Mouse (Mus musculus) kidney, adult 2 months (tissue): ENCODE results near the gene Uvrag. TPM values are rescaled to one million over a fixed set of nuclear protein-coding genes. Genes with fewer than 3 reads are reported as not detected.
"Not testable (repeated sequence)": the region's sequence is repeated elsewhere in the genome, so short reads cannot be mapped to it uniquely, and the experiment has no call there.

Experiments used
- DNase-seq: peaks from one replicate; pipeline ENCODE4 v3.0.0; 2021
- H3K27ac ChIP-seq: fragments of 200-500 bp; 2 replicates; pipeline ENCODE4 v1.5.1; 2012; ENCODE audit warnings: low read depth, low read length, control low read depth, inconsistent platforms; ENCODE audit not compliant: insufficient read depth
- H3K27me3 ChIP-seq: fragments of 200-500 bp; replicated peaks from 2 replicates; pipeline ENCODE4 v1.6.1; 2012; ENCODE audit warnings: mild to moderate bottlenecking, moderate library complexity, low read length, inconsistent platforms; ENCODE audit not compliant: control insufficient read depth, insufficient read depth
- H3K36me3 ChIP-seq: fragments of 200-500 bp; 2 replicates; pipeline ENCODE4 v1.6.1; 2012; ENCODE audit warnings: mild to moderate bottlenecking, moderate library complexity, low read length, inconsistent platforms; ENCODE audit not compliant: control insufficient read depth, insufficient read depth
- H3K4me1 ChIP-seq: fragments of 200-500 bp; 2 replicates; pipeline ENCODE4 v1.6.1; 2011; ENCODE audit warnings: low read length; ENCODE audit not compliant: control insufficient read depth, insufficient read depth
- H3K4me3 ChIP-seq: fragments of 200-500 bp; 2 replicates; pipeline ENCODE4 v1.5.1; 2011; ENCODE audit warnings: mild to moderate bottlenecking, low read depth, low read length, control low read depth; ENCODE audit not compliant: insufficient read depth
- CTCF ChIP-seq: fragments of 200-500 bp; conservative IDR thresholded peaks from 2 replicates; pipeline ENCODE4 v1.5.1; 2011; ENCODE audit warnings: low read depth, mild to moderate bottlenecking, control low read depth, low read length, moderate library complexity, mixed read lengths; ENCODE audit not compliant: insufficient read depth, insufficient read length
- POLR2A ChIP-seq: fragments of 200-500 bp; IDR thresholded peaks from one replicate; pipeline ENCODE4 v1.6.1; 2011; ENCODE audit warnings: low read depth, low read length, control low read depth
- WGBS: fragments of 180-500 bp; shearing (Covaris S2); methylation state at CpG from one replicate; pipeline ENCODE4 v1.1.7; 2018; 5-methylcytosine and 5-hydroxymethylcytosine counted together
- polyA plus RNA-seq: library from polyadenylated mRNA; depleted of rRNA; stranded (reverse); fragments of >200 nt; gene quantifications from 2 replicates; pipeline ENCODE4 v1.2.3, GENCODE M21; 2012

Gene Uvrag
- polyA plus RNA-seq, 1 experiment = 8.0 TPM

- Histone ChIP-seq H3K36me3 (no peaks in the 10 kb centered on the region), H3K4me3 (no peak overlapping the region), H3K4me1 (peaks cover 13% of the 10 kb centered on the region; the same call in 1 of the 2 replicates), H3K27me3 (no peaks in the 10 kb centered on the region), H3K27ac (peak overlapping the region; percentile 48)
- TF ChIP-seq POLR2A = no peak
- TF ChIP-seq CTCF = no peak
- WGBS = 59% methylated on average over 7 of the region's 7 CpGs
- DNase-seq = peak; percentile 49
These were observed 73.2 kb downstream of the Uvrag start for GRCm38 (mm10) chr7:99067710-99068109.

DNA sequence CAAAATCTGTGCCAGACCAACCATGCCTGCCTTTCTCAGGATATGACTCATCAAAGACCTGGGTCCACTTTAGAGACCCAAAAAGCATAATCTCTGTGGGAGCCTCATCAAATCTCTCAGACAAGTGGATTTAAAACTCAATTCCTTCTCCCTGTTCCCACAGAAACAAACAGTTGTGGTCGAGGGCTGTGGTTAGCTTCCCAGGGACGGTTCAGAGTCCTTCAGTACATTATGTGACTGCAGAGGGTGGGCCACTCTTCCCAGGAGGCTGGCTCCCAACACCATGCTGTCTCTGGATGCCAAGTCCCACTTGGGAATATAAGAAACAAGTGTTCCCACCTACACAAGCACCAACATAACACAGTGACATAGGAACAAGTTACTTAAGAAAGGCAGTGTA lies 75.0 kb downstream of the Uvrag start:
- Histone ChIP-seq H3K27ac (peak overlapping the region; percentile 59; the same call in 1 of the 2 replicates), H3K27me3 (no peaks in the 10 kb centered on the region), H3K4me1 (peaks cover 13% of the 10 kb centered on the region; the same call in 1 of the 2 replicates), H3K4me3 (no peak overlapping the region), H3K36me3 (no peaks in the 10 kb centered on the region)
- DNase-seq = no peak
- WGBS = 8% methylated on average over 2 of the region's 2 CpGs
- TF ChIP-seq CTCF (no peak), POLR2A (no peak)

GRCm38 (mm10) chr7:99065391-99065831 lies 75.5 kb downstream of the Uvrag start:
- WGBS = 39% methylated on average over 11 of the region's 11 CpGs
- H3K27me3 ChIP-seq = no peaks in the 10 kb centered on the region
- peaks cover 13% of the 10 kb centered on the region; the same call in 1 of the 2 replicates for H3K4me1 ChIP-seq
- peak; percentile 58 for DNase-seq
- H3K27ac ChIP-seq = peak overlapping the region; percentile 59; the same call in 1 of the 2 replicates
- no peak overlapping the region for H3K4me3 ChIP-seq
- H3K36me3 ChIP-seq = no peaks in the 10 kb centered on the region
- no peak for TF ChIP-seq CTCF
- no peak for TF ChIP-seq POLR2A

DNA sequence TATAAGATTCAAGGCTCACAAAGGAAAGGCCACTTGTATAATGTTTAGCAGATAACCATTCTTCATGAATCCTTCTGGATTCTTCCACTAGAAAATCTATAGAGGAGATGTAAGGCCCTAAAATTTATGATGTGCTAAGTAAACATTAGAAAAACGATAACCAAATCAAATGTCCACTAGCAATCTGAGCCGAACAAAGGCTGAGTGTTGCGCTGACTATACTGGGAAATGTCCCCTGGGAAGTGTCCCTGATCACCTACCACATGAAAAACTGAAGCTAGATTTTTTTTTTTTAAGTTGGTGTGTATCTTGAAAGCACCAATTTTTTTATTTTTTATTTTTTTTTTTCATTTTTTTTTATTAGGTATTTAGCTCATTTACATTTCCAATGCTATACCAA lies 76.1 kb downstream of the Uvrag start:
- Histone ChIP-seq H3K4me3 (no peak overlapping the region), H3K36me3 (no peaks in the 10 kb centered on the region), H3K27ac (no peak overlapping the region), H3K4me1 (peaks cover 13% of the 10 kb centered on the region; the same call in 1 of the 2 replicates), H3K27me3 (no peaks in the 10 kb centered on the region)
- TF ChIP-seq CTCF (no peak), POLR2A (no peak)
- no peak for DNase-seq
- WGBS = 82% methylated on average over 3 of the region's 3 CpGs

DNA sequence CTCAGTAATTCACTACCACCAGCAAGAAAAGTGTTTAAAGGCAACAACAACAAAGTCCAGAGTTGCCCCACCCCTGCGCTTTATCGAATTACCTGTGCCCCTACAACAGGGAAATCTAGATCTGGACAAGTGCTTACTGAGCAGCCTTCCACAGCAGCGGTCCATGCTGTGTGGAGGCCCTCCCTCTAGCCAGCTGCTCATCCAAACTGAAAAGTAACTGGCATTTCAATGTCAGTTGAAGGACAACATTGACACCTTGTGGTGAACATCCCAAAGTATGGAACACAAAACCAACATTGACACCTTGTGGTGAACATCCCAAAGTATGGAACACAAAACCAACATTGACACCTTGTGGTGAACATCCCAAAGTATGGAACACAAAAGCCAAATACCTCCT lies 78.7 kb downstream of the Uvrag start:
- not testable (repeated sequence) for DNase-seq, H3K4me1 ChIP-seq, H3K36me3 ChIP-seq, H3K27me3 ChIP-seq, H3K4me3 ChIP-seq, H3K27ac ChIP-seq
- WGBS = 61% methylated on average over 3 of the region's 3 CpGs

DNA sequence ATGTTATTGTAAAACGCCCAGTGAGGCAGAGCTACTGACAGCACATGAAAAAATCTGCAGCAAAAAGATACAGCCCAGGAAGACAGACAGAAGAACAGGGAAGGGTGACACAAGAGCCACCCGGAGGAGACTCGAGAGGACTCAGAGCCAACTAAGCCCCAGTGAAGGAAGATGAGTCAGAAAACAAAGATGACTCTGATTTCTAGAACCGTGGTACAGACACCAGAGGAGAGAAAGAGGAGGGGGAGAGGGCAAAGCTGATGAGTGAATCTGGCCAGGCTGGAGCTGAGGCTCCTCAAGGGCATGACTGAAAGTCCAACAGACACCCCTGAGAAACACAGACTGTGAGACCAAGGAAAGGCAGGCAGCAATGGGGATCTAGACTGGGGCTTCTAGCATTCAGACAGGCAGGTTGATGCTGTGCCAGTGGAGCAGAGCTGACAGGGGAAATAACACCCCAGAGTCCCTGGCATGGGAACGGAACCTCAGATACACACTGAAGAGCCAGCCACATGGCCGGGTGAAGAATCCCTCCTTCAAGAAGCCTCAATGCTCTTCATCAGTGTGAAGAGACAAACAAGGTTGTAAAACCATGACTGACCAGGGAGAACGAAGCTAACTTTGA lies 79.8 kb downstream of the Uvrag start:
- no peaks in the 10 kb centered on the region for H3K36me3 ChIP-seq
- DNase-seq = no peak
- H3K27ac ChIP-seq = no peak overlapping the region
- no peaks in the 10 kb centered on the region for H3K27me3 ChIP-seq
- H3K4me1 ChIP-seq = peaks cover 11% of the 10 kb centered on the region; the same call in 1 of the 2 replicates
- no peak for TF ChIP-seq POLR2A
- TF ChIP-seq CTCF = no peak
- WGBS = 69% methylated on average over 7 of the region's 7 CpGs
- no peak overlapping the region for H3K4me3 ChIP-seq

DNA sequence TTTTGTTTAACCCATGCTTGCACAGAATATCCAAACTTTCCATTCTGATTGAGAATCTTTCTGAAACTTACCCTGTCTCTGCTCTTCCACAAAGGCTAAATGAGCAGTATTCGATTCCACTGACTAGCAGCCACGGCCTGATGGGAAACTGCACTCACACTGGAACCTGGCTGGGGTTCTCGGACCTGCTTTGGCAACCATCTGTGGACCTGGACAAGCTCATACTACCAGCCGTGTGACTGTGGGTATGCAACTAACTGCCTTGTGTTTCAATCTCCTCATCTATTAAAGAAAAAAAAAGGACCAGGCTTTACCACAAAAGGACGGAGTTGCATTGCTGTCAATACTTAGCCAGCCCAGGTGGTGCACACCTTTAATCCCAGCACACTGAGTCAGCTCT lies 80.5 kb downstream of the Uvrag start:
- Histone ChIP-seq H3K27ac (no peak overlapping the region), H3K27me3 (no peaks in the 10 kb centered on the region), H3K36me3 (no peaks in the 10 kb centered on the region), H3K4me3 (no peak overlapping the region), H3K4me1 (0 out of 2 replicates have a peak, but pooled peaks cover 4% of the 10 kb centered on the region)
- DNase-seq = no peak
- WGBS = 94% methylated on average over 5 of the region's 5 CpGs
- no peak for TF ChIP-seq CTCF
- TF ChIP-seq POLR2A = no peak
